Mouse (Mus musculus): ENCODE data around the gene Gata1.

- TF ChIP-seq CTCF (IDR thresholded peaks at IDR 0.05; ENCODE audit: extremely low read depth, insufficient read depth, insufficient read length, insufficient replicate concordance): no peak
- TF ChIP-seq POLR2A (IDR thresholded peaks at IDR 0.05; ENCODE audit: low read depth, low read length): no peak
These were observed 35.9 kb upstream of the Gata1 start for GRCm38 (mm10) chrX:8013569-8014314.

All from spleen, adult 2 months (tissue).